Mouse (Mus musculus) thymus, adult 2 months (tissue): ENCODE results near the gene Xirp1.

ENCODE experiments used
- CTCF ChIP-seq: fragments of 200-500 bp; IDR thresholded peaks from 2 replicates; pipeline ENCODE4 v1.5.1; 2012; ENCODE audit warnings: mild to moderate bottlenecking, control low read depth, low read length, moderate library complexity, borderline replicate concordance; ENCODE audit not compliant: control insufficient read depth, poor library complexity, insufficient read depth; ENCODE audit errors: extremely low read depth
- POLR2A ChIP-seq: fragments of 200-500 bp; IDR thresholded peaks from 2 replicates; pipeline ENCODE4 v1.6.1; 2012; ENCODE audit warnings: mild to moderate bottlenecking, low read length, control low read depth, moderate library complexity; ENCODE audit not compliant: control insufficient read depth, poor library complexity, insufficient read depth; ENCODE audit errors: extremely low read depth

GRCm38 (mm10) chr9:120007833-120008232 lies 15.6 kb downstream of the Xirp1 start:
- TF ChIP-seq CTCF (no peak), POLR2A (no peak)
